Mouse (Mus musculus): ENCODE measurements around the gene Rcor2.

GRCm38 (mm10) chr19:7267091-7267741 lies at the start of gene Rcor2:
- no peak for TF ChIP-seq CTCF (IDR thresholded peaks at IDR 0.05; ENCODE audit: extremely low read depth, insufficient read depth, insufficient read length, insufficient replicate concordance)
- TF ChIP-seq POLR2A (IDR thresholded peaks at IDR 0.05; ENCODE audit: low read depth, low read length): no peak
